Mouse (Mus musculus) kidney, adult 18-20 months (tissue): Measurements from ENCODE around the gene Fkbpl.

Experiments used
- DNase-seq: peaks from one replicate; pipeline ENCODE4 v3.0.0; 2021

Gene Fkbpl

DNA sequence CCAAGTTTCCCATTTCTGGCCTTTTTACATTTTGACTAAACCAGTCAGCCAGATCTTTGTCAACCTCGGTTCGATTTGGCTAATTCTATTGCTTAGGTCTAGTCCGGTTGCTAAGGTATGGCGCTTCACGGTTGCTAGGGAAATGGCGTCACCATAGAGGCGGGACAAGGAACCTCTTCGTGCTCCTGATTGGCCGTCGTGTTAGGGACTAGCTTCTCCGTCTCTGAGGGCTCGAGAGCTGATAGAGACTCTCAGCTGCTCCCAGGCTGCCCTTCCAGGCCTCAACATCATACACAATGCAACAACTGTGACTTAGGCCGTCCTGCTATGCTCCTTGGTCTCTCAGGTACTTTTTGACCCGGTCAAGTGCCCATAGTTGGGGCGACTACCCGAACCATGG lies at the start of gene Fkbpl:
Gene Fkbpl (plus strand): TSS at position 157 of the 400 bp plus-strand sequence.
- peak; percentile 98 for DNase-seq

DNA sequence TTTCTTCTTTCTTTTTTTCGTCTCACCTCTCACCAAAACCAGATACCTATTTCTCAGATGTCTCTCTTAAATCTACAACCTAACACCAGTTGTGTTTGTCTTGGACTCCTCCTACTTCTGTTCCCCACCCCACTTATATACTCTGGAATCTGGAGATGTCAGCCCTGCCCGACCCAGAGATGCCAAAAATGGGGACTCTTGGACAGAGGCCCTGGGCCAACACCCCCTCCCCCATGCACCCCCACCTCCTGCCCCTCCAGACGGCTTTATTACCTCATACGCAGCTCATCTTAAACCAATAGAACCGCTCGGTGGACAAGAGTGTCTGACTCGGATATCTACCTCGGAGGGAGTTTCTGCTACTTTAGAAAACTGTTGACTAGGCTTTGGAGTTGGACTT lies 48.5 kb upstream of the Fkbpl start:
- no peak for DNase-seq

DNA sequence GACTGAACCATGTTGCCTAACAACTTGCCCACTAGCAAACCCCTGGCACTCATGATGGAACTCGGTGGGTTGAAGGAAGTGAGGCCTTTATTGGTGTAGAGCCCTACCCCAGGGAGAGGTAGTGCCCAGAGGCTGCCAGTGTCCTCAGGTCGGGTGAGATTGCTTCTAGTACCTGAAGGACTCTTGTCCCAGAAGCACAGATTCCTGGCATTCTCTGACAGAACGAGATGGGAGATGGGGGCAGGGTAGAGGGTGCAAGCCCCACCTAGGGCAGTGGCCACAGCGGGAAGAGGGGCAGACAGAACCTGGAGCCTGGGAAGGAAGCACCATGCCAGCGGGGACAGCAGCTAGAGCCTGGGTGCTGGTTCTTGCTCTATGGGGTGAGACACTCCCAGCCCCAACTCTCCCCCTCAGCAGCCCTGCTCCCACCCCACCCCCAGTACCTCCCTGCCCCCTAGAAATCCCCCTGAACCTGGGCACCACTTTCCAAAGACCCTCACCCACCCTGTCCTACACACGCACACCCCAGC lies 46.9 kb upstream of the Fkbpl start, which contains the start of gene Ager:
Gene Ager (plus strand): TSS at position 297 of the 530 bp plus-strand sequence.
- DNase-seq = no peak

DNA sequence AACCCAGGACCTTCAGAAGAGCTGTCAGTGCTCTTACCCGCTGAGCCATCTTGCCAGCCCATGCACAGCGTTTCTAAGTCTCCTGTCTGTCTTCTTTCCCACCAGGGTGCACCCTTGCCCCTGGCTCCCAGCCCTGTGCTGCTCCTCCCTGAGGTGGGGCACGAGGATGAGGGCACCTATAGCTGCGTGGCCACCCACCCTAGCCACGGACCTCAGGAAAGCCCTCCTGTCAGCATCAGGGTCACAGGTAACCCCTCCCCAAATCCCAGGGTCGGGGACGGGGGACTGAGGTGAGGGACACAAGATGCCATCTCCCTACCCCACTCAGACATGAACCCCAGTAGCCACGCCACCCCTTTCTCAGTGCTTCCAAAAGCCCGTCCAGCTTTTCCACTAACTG lies 44.7 kb upstream of the Fkbpl start:
- no peak for DNase-seq

DNA sequence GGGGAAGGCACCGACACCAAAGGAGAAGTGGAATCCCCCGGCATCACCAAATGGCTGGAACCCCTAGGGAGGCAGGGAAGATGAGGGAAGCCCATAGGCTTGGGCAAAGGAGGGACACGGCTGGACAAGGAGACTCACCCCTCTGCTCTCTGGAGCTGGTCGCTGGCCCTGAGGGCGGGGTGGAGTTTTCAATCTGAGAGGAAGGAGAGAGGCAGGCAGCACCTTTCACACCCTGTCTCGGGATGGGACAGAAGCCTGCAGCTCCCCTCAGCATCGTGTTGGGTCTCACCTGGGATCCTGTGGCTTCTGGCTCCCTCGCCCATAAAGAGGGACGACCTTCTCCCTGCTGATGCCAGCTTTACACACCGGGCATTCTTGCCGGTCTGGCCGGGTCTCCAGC lies 42.8 kb upstream of the Fkbpl start:
- DNase-seq = no peak

DNA sequence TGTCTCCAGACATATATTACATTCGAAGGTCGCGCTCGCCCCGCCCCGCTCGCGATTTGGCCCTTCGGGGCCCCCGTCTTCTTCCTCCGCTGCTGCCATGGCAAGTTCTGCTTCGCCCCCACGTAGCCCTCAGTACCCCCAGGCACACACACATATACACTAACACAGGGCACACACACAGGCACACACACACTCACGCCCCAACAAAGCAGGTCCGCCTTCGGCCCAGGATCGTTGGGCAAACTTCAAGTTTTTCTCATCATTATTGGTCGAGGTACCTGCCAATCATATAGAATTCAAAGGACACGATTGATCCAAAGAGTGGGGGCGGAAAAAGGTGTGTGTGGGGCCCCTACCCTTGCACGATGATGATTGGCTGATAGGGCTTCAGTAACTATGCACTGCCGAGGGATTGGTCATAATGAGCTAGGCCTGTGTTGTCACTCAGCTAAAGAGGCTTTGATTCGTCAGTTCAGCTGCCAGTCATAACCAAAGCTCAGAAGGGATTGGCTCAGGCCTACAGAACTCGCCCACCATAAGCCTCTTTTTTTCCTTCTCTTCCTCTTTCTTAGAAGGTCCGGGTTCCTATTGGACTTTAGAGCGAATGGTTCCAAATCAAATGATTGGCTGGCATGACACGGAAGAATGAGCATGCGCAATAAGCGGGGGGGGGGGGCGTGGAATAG lies 41.0 kb upstream of the Fkbpl start, which contains the start of gene Rnf5:
Gene Rnf5 (minus strand): TSS at position 316 of the 686 bp plus-strand sequence.
- DNase-seq = peak; percentile 97

DNA sequence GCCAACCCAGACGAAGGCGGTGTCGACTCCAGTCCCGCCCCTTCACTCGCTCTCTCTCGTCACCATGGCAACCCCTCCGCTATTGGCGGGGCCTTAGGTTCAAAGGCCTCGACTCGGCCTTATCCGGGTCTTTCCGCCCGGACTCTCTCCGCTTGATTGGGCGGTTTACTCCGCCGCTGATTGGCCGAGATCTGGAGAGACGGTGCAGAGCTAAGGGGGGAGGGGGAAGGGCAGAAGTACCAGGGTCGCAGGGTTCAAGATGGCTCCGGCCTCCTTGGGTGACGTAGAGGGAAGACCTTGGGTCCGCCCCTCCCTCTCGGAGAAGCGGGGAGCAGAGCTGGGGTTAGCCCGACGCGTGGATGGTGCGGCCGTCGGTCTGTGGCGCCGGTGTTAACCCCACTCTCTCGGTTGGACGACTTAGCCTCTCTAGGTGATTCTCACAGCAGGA lies 40.5 kb upstream of the Fkbpl start, which contains the start of gene Agpat1:
Gene Agpat1 (plus strand): TSS at position 202 of the 448 bp plus-strand sequence.
- DNase-seq = peak; percentile 97

DNA sequence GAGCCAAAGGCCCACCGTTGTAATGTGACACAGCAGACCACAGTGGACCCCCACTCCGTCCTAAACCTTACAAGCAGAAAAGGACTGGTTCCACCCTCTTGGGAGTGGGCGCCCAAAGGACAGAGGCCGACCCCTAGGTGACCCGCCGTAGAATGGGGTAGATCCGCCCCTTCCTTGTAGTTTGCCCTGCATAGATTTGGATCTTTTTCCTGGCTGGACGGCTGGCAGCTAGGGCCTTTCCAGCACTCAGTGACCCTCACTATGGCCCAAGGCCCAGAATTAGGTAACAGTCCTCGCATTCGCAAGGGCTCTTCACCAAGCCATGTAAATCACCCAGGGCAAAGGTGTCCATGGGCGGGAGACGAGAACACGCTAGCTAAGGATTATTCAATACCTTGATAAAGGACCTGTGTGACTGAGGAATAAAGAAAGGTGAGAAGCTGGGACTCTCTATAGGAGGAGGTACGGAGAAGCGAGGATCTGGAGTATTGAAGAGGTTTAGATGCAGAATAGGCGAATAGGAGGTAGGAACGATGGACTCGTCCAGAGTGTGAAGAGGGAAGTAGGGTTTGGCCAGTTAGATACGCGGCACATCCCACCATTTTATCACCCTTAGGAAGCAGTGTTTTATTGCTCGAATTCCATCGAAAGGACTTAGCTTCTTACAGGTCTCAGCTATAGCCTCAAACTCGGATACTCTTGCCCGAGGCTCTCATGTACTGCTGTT lies 39.9 kb upstream of the Fkbpl start:
- DNase-seq = peak; percentile 76

DNA sequence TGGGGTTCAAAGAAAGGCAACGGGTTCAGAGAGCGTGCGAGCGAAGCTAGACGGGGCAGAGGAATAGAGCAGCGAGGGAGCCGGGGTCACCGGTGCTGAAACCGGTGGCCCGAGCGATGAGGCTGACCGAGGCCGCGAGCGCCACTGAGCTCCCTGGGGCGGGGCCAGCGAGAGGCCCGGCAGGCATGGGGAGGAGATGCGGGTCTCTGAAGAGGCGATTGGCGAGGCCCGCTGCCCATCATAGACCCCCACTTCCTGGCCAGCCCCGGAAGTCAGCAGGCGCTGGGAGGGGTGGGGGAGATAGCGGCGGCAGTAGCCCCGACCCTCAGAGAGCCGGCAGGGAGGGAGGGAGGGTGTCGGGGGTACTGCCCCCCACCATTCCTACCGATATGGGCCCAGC lies 39.0 kb upstream of the Fkbpl start:
- DNase-seq = peak; percentile 98

DNA sequence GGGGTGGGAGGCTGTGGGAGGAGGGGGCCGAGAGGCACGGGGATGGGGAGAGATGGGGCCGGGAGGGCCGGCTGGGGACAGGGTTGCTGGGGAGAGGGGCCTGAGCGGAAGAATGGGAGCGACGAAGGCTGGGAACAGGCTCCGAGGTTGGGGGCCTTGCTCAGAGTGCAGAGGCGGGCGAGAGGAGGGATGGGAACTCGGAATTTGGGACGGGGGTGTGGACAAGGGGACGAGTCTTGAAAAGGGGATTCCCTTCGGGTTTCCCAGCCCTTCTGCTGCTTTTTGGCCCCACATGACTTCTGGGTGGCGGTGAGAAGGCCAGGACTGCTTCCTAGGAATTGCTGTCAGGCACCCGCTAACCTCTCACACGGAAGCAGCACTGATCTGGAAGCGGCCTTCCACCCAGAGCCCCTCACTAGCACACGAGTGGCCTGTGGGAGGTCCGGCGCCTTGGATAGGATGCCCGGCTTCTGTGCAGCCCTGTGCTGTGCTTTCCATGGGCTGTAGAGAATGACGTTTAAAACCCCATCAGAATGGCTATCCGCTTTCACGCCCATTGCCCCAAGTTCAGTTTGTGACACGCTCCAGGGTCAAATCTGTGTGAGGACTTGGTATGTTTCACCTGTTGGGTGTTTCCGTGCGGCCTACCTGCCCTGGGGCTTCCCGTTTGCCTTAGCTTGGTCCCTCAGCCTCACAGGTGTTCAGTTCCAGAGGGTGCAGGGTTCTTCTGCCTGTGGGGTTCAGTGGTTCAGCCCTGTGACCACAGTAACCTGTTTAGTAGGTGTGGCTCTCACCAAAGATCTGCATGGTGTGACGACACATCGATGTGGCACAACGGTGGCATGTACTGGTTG lies 38.2 kb upstream of the Fkbpl start:
- DNase-seq = no peak

DNA sequence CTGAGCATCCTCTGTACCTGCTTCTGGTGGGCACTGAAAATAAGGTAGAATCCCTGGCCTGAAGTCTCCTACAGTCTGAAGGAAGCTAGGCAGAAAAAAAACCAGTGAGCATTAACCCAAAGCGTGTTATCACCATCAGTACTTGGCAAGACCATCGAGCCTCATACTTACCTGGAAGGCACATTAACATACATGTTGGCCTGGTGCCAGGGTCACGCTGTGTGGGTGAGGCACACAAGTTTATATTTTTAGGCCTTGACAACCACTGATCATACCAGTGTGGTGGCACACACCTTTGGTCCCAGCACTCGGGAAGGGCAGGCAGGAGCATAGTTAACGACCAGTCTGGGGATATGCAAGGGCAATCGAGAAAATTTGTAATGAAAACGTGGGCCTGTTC lies 36.6 kb upstream of the Fkbpl start:
- peak; percentile 35 for DNase-seq

DNA sequence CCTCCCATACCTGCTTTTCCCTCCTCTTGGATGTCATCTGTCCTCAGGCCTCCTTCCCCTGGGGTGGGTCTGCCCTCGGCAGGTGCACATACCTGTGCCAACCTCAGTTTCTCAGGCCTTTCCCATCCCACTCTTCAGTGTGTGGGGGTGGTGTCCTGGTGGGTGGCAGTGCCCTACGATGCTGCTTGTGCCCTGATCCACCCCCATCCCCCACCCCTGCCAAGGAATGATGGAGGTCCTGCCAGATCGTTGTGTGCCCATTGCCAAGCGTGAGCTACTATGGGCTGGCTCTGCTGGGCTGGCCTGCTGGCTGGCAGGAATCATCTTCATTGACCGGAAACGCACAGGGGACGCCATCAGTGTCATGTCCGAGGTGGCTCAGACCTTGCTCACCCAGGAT lies 33.5 kb upstream of the Fkbpl start:
- DNase-seq = no peak

DNA sequence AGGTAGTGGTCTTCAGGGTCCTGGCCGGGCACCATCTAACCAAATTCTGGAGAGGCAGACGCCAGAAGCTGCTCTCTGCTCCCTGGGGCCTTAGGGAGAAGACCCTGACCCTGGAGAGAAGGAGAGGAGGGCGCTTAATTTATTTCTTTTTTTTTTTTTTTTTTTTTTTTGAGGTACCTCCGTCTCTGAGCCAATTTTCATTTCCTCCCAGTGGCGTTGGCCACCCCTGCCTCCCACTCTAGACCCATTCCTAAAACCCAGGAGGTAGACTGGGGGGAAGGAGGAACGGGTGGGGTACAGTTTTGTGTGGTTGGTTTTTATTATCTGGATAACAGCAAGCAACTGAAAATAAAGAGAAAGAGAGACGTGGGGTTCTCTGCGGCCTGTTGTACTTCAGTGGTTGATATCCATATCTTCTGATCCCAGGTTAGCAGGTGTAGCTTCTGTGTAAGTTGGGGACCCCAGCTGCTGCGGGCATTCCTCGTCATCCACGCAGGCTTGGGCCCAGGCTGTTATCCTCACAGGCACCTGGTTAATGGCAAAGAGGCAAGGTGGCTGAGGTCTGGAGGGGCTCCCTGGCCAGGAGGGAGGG lies 31.4 kb upstream of the Fkbpl start:
- no peak for DNase-seq

DNA sequence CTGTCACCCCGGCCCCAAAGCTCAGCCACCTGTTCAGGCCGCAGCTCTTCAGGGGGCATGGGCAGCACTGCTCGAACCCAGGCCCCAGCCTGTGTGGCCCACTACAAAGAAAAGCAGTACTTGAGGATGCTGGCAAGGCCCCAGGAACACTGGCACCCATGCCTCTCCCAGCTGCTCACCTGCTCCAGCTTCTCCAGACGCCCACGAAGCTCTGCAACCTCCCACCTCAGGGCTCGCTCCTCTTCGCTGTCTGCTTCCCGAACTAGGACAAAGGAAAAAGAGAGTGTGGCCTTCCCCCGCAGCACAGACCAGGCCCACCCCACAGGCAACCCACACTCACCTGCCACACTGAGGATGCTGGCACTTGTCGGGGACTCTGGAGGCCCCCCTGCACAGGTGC lies 30.7 kb upstream of the Fkbpl start:
- no peak for DNase-seq

DNA sequence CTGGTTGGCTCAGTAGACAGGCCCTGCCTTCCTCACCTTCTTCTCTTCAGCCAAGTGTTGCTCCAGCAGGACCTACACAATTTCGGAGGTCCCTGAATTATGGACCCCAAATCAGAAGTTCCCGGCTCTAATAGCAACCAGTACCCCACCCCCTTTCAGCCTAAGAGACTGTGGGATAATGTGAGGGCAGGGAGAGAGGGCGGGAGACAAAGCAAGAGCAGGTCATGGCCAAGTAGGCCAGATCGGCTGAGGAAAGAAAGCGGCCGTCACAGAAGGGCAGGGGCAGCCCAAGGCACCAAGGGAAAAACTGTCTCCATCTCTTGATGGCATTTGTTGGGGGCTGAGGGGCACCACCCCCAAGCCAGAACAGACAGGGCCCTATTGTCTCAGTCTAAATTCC lies 28.7 kb upstream of the Fkbpl start, which contains the start of gene Egfl8:
Gene Egfl8 (minus strand): TSS at position 101 of the 400 bp plus-strand sequence.
- no peak for DNase-seq

DNA sequence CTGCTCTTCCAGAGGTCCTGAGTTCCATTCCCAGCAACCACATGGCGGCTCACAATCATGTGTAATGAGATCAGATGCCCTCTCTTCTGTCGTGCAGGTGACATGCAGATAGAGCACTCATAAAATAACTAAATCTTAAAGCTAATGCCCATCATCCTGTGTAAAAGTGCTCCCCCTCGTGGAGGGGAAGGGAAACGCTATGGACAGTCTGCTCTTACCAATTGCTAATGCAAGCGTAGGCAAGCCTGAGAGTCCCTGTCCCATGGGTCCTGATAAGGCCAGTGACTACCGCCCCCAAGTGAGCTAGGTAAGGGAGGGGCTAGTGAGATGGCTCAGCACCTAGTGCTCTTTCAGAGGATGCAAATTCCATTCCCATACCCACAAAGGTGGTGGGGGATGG lies 25.6 kb upstream of the Fkbpl start:
- DNase-seq = peak; percentile 82

DNA sequence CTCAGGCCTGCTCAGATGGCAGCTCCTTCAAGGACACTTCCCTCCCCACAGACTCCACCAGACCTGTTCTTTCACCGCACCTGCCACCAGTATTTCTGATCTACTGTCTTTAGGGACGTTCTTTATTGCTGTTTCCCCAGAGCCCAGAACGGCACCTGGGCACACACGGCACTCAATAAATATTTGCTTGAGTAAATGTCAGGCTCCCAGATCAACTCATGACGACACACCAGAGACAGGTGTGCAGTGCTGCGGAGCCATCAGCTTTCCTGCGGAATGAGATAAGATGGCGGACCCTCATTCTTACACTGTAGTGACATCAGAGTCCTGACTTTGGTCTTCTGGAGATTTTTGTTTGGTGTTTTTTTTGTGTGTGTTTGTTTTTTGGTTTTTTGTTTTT lies 23.6 kb upstream of the Fkbpl start:
- DNase-seq = no peak

DNA sequence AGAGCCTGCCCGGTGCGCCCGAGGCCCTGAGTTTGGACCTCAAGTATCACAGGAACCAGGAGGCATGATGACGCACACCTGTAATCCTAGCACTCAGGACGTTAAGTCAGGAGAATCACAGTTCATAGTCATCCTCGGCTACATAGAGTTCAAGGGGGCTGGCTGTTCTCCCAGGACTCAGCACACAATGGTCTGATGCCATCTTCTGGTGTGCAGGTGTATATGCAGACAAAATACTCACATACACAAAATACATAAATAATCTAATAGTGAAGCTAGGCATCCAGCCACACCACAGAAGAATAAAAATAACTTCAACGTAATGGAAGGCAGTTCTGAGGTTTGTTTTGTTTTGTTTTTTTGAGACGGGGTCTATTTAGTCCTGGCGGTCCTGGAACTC lies 21.4 kb upstream of the Fkbpl start:
- no peak for DNase-seq

DNA sequence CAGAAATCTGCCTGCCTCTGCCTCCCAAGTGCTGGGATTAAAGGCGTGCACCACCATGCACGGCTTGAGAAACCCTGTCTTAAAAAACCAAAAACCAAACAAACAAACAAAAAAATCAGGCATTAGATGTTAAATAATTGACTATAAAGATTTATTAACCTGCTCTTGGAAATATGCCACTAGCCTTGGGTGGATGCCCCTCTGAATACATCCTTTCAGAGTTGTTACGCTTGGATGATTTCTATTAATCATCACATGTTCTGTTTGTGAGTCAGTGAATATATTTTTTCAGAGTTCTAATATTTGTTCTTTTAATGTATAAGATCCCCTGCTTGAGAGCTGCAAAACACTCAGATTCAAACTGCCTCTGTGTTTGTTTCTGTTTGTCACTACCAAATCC lies 19.6 kb upstream of the Fkbpl start:
- DNase-seq = no peak

DNA sequence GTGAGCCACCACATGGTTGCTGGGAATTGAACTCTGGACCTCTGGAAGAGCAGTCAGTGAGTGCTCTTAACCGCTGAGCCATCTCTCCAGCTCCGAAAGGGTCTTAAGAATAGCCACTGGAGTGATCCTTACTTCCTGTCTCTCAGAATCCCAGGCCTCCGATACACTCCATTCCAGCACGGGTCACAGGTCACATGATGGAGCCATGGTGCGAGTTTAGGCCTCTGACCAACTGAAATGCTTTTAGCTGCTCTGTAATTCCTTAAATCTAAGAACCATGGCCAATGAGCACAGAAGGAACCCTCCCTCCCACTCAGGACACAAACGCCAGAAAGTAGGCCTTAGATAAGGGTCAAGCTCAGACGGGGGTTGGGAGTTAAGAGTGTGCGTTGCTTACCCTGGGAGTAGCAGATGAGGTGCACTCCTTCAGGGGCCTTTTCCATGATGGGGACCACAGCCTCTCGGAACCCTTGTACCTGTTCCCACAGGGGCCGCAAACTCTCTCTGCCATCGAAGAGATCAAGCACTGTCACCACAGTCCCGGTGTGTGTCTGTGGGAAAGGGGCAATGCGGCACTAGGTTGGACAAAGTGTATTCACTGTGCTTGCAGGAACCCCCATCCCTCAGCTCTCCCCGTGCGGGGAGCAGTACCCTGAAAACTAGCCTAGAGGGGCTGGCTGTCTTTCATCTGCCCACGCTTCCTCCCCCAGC lies 18.3 kb upstream of the Fkbpl start:
- no peak for DNase-seq

DNA sequence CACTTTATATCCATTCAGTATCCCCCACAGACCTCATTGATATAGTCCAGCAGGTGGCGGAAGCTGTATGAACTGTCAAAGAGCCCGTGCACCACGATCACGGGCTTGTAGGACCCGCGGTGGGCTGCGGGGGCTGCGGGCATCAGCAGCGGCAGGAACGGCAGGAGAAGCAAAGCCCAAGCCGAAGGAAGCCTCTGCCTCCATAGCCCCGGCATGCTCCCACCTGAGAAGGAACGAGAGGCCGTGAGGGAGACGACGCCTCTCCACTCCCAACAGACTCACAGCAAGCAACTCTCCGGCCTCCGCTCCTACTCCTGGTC lies 17.8 kb upstream of the Fkbpl start:
- no peak for DNase-seq
